ENCODE assay signal across 12 mouse cellular contexts in the genomic region with DNA sequence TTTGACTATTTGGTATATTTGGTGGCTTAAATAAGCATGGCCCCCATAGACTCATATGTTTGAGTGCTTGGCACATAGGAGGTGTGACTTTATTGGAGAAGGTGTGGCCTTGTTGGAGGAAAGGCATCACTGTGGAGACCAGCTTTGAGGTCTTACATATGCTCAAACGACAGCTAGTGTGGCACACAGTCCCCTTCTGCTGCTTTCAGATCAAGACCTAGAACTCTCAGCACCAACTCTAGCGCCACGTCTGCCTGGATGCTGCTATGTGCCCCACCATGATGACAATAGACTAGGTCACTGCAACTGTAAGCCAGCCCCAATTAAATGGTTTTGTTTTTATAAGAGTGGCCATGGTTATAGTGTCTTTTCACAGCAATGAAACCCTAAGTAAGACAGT. TPM values are rescaled to one million over a fixed set of nuclear protein-coding genes. Genes with fewer than 3 reads are reported as not detected.
DNase-seq lines count a peak whose midpoint lies in the region; ATAC-seq and TF ChIP-seq lines count a peak whose summit lies in the region.
"Had no signal": no experiment of that assay in that cellular context is flagged by ENCODE, and none has a peak within 500 bp of the region (broad histone marks: within the 10 kb centered on the region; RNA-seq: fewer than 3 reads in every experiment).

No protein-coding gene starts in this region.

- TF ChIP-seq EP300 in heart, postnatal 0 days (IDR thresholded peaks at IDR 0.05; ENCODE audit: low read depth), result no peak

- no peaks in the 10 kb centered on the region for H3K9me3 ChIP-seq in heart, postnatal 0 days (replicated peaks; ENCODE audit: control insufficient read depth, low read length)
- H3K9me3 ChIP-seq: limb, embryonic 13.5 days; lung, embryonic 15.5 days; neural tube, embryonic 12.5 days had no signal

- no peak for DNase-seq in heart, postnatal 0 days (ENCODE audit: low spot score)
- DNase-seq in heart, adult 11 months, result no peak
- peak; percentile 19 for DNase-seq in CD4-positive helper T cell, adult 2 months (ENCODE audit: low read depth, low spot score)
- peak; percentile 38 for DNase-seq in cerebellum, adult 9-10 months
- DNase-seq in thymus, postnatal 0 days (ENCODE audit: low spot score), result peak; percentile 69
- no peak for DNase-seq in heart, adult 18-20 months
- DNase-seq in heart, postnatal 10 days, result no peak
- DNase-seq: gastrocnemius, postnatal 10 days had no signal

- no peaks in the 10 kb centered on the region for H3K36me3 ChIP-seq in heart, postnatal 0 days (replicated peaks; ENCODE audit: control insufficient read depth, insufficient read depth, low read length)
- H3K36me3 ChIP-seq: limb, embryonic 13.5 days; lung, embryonic 15.5 days; neural tube, embryonic 12.5 days had no signal

- TF ChIP-seq CTCF in heart, postnatal 0 days (IDR thresholded peaks at IDR 0.05; ENCODE audit: low read depth), result no peak

- peak overlapping the region; percentile 77; the same call in 1 of the 2 replicates for H3K27ac ChIP-seq in heart, postnatal 0 days (ENCODE audit: low read depth)
- H3K27ac ChIP-seq: limb, embryonic 13.5 days; neural tube, embryonic 12.5 days had no signal

- peaks cover 11% of the 10 kb centered on the region for H3K4me1 ChIP-seq in heart, postnatal 0 days (ENCODE audit: control insufficient read depth, insufficient read depth)

- H3K9ac ChIP-seq in heart, postnatal 0 days (replicated peaks; ENCODE audit: low read depth, low read length), result no peak overlapping the region
- H3K9ac ChIP-seq: limb, embryonic 13.5 days; lung, embryonic 15.5 days; neural tube, embryonic 12.5 days had no signal

- intact Hi-C loops in heart, postnatal 10 days (cut with DNase I), result loop anchor here (5.0 kb wide), 2 partner anchors 71 to 86 kb away; partner anchors contain the start of gene Tax1bp1

- H3K4me2 ChIP-seq in heart, postnatal 0 days (ENCODE audit: low read depth, low read length), result no peak overlapping the region

- 69% methylated on average over 3 of the region's 3 CpGs for WGBS in heart, postnatal 0 days

- ATAC-seq in heart, postnatal 0 days (ENCODE audit: insufficient read depth, low read depth), result no peak
- no peak for ATAC-seq in megakaryocyte progenitor cell, adult 5-6 weeks (replicated peaks; ENCODE audit: poor library complexity)

- H3K27me3 ChIP-seq in heart, postnatal 0 days (ENCODE audit: control insufficient read depth, insufficient read depth, low read length), result no peaks in the 10 kb centered on the region
- H3K27me3 ChIP-seq: limb, embryonic 13.5 days; lung, embryonic 15.5 days; neural tube, embryonic 12.5 days had no signal

- no peak overlapping the region for H3K4me3 ChIP-seq in heart, postnatal 0 days (ENCODE audit: low read depth, low read length)

RNA-seq across cellular contexts. Expression of gene Hibadh, which starts 0.9 kb away (rescaled TPM):
- total RNA-seq in heart, postnatal 0 days (2014; rRNA removed; ENCODE audit: low replicate concordance), result 82.2 and 111 TPM in 2 replicates
- 228 and 232 TPM in 2 replicates for polyA plus RNA-seq in heart, postnatal 0 days (2015; fragmentation: Nextera tagmentation; extraction: Ambion mirVana)
- 194 and 211 TPM in 2 replicates for polyA plus RNA-seq in thymus, postnatal 0 days (2015; fragmentation: Nextera tagmentation; extraction: Ambion mirVana)
- total RNA-seq in megakaryocyte progenitor cell, adult 5-6 weeks (2015), result 74.8 and 97.5 TPM in 2 replicates
- 51.1 and 57.8 TPM in 2 replicates for total RNA-seq in megakaryocyte progenitor cell, adult 5-6 weeks (2017)
- total RNA-seq in heart, adult 18-20 months (2021), result 100 to 1,000 TPM; 269 TPM
- 100 to 1,000 TPM; 153 to 156 TPM for total RNA-seq in heart, postnatal 10 days (2021)

Comparison
In these comparisons a context has a peak if more than half of its experiments do, and no peak if none do; other contexts are left out.
1. DNase-seq: peak in CD4-positive helper T cell, adult 2 months (single experiment), cerebellum, adult 9-10 months (single experiment) and thymus, postnatal 0 days (single experiment); none in heart, postnatal 0 days (single experiment), heart, adult 11 months (single experiment), heart, adult 18-20 months (0 of 2) and heart, postnatal 10 days (0 of 2).